Mouse (Mus musculus) cerebellum, adult 2 months (tissue): ENCODE data around the gene Ror2. TPM values are rescaled to one million over a fixed set of nuclear protein-coding genes. Genes with fewer than 3 reads are reported as not detected.

Experiments
- DNase-seq, 2 experiments: peaks; one replicate each; pipeline ENCODE4 v3.0.0; 2021
- H3K27ac ChIP-seq: fragments of 200-500 bp; 2 replicates; pipeline ENCODE4 v1.5.1; 2012; ENCODE audit warnings: low read length, control low read depth, inconsistent platforms; ENCODE audit not compliant: insufficient read depth
- H3K27me3 ChIP-seq: fragments of 200-500 bp; 2 replicates; pipeline ENCODE4 v1.6.1; 2012; ENCODE audit warnings: inconsistent platforms, mild to moderate bottlenecking, low read length, moderate library complexity; ENCODE audit not compliant: control insufficient read depth, insufficient read depth
- H3K4me1 ChIP-seq: fragments of 200-500 bp; 2 replicates; pipeline ENCODE4 v1.6.1; 2011; ENCODE audit warnings: low read length; ENCODE audit not compliant: control insufficient read depth, insufficient read depth
- H3K4me3 ChIP-seq: fragments of 200-500 bp; replicated peaks from 2 replicates; pipeline ENCODE3; 2011; ENCODE audit warnings: mild to moderate bottlenecking, low read depth, low read length, control low read depth; ENCODE audit not compliant: insufficient read depth
- CTCF ChIP-seq: fragments of 200-500 bp; IDR thresholded peaks from 2 replicates; pipeline ENCODE4 v1.5.1; 2011; ENCODE audit warnings: low read depth, mild to moderate bottlenecking, control low read depth, low read length, moderate library complexity, borderline replicate concordance; ENCODE audit not compliant: insufficient read depth
- POLR2A ChIP-seq: fragments of 200-500 bp; IDR thresholded peaks from 2 replicates; pipeline ENCODE4 v1.6.1; 2011; ENCODE audit warnings: low read length, control low read depth, borderline replicate concordance; ENCODE audit not compliant: insufficient read depth
- WGBS: fragments of 180-500 bp; shearing (Covaris S2); methylation state at CpG from one replicate; pipeline ENCODE4 v1.1.7; 2018; 5-methylcytosine and 5-hydroxymethylcytosine counted together
- polyA plus RNA-seq: library from polyadenylated mRNA; depleted of rRNA; stranded (reverse); fragments of >200 nt; gene quantifications from 2 replicates; pipeline ENCODE4 v1.2.3, GENCODE M21; 2012

Gene Ror2
- polyA plus RNA-seq, 1 experiment, result 1.1 TPM

DNA sequence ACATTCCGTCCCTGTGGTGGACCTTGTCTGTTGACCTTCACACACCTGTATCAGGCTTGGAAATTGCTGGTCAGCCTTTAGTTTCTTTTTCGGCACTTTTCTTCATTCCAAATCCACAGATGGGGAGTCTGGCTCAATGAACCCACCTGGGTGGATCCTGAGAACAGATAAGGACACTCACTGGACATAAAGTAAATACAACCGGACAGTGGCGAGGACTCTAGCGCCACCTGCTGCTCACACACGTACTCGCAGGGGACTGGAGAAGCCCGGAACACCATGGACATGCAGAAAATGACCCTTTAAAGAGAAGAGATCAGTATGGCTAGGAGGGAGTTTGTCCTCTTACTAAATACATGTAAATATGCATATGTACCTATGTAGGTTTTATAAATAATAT, 189.3 kb downstream of the Ror2 start:
- TF ChIP-seq POLR2A (no peak), CTCF (peak; percentile 95)
- Histone ChIP-seq H3K4me3 (no peak overlapping the region), H3K27me3 (no peaks in the 10 kb centered on the region), H3K27ac (no peak overlapping the region), H3K4me1 (no peaks in the 10 kb centered on the region)
- DNase-seq, result peak; percentile 47 to 76
- 16% methylated on average over 8 of the region's 8 CpGs for WGBS

GRCm38 (mm10) chr13:53095222-53095621, 190.7 kb downstream of the Ror2 start:
- no peaks in the 10 kb centered on the region for H3K27me3 ChIP-seq
- WGBS, result 76% methylated on average over 17 of the region's 17 CpGs
- no peaks in the 10 kb centered on the region for H3K4me1 ChIP-seq
- no peak for DNase-seq
- H3K4me3 ChIP-seq, result no peak overlapping the region
- no peak overlapping the region for H3K27ac ChIP-seq
- TF ChIP-seq POLR2A (no peak), CTCF (no peak)

DNA sequence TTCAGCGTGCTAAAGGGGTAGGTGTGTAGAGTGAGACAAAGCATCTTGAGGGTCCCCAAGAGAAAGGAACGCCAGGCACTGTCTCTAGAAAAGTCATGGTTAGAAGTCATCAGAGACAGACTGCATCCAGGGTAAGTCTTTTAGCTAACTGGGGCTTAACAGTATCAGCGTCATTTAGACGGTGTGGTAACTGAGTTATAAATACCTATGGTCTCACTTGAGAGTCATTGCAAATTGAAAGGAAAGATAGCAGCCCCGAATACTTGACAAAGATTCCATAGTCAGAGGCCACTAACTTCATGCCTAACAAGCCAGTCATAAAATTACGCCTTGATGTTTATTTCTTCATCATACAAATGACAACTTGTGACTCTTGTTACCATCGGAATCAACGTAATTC, 191.3 kb downstream of the Ror2 start:
- Histone ChIP-seq H3K4me1 (no peaks in the 10 kb centered on the region), H3K27me3 (no peaks in the 10 kb centered on the region), H3K27ac (no peak overlapping the region), H3K4me3 (no peak overlapping the region)
- 88% methylated on average over 8 of the region's 8 CpGs for WGBS
- TF ChIP-seq CTCF, result no peak
- no peak for TF ChIP-seq POLR2A
- DNase-seq, result no peak

DNA sequence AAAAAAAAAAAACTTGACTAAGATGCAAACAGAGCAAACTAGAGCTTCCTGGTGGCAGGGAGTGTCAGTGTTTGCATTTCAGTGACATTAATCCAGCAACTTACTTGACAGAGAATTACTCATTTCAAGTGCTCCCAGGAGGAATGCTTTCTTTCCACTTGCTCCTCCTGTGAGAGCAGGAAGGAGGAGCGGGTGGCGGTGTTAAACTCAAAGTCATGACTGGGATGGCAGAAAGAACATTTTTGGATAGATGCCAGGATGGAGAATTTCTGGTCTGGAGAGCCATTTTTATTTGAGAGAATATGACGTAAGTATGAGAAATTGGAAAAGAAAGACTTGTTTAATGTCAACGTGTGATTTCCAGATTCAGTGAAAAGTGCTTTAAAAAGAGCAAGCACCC, 192.5 kb downstream of the Ror2 start:
- Histone ChIP-seq H3K27me3 (no peaks in the 10 kb centered on the region), H3K27ac (no peak overlapping the region), H3K4me3 (no peak overlapping the region), H3K4me1 (no peaks in the 10 kb centered on the region)
- TF ChIP-seq POLR2A (no peak), CTCF (no peak)
- no peak for DNase-seq
- 64% methylated on average over 4 of the region's 4 CpGs for WGBS

DNA sequence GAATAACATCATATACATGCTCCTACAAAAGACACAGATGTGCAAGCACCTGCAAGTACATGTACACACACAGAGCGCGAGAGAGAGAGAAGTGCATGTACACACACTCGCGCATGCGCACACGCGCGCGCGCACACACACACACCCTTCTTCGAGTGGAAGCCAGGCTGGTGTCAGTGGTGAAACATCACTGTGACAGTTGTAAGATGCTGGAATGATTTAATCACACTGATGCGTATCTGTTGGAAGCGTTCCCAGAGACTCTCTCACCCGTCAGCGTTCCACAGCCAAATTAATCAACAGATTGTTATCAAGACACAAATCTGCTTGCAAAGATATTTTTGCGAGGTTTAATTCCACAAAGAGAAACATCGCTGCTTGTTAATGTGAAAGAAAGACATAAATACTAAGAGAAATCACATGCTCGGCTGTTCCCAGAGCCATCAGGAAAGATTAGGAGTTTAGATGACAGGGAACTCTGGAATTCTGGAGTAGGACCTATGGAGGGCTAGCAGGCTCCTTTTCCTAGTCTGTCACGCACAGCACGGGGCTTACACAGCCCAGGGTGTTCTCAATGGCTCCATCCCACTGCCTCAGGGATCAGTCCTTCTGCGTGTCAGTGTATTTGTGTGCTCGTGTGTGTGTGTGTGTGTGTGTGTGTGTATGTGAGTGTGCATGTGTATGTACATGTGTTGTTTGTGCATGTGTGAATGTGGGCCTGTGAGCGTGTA, 199.2 kb downstream of the Ror2 start:
- Histone ChIP-seq H3K27ac (no peak overlapping the region), H3K4me1 (no peaks in the 10 kb centered on the region), H3K27me3 (no peaks in the 10 kb centered on the region), H3K4me3 (no peak overlapping the region)
- no peak for DNase-seq
- WGBS, result 63% methylated on average over 23 of the region's 23 CpGs
- no peak for TF ChIP-seq POLR2A
- TF ChIP-seq CTCF, result no peak

- DNase-seq, result no peak
- no peaks in the 10 kb centered on the region for H3K4me1 ChIP-seq
- H3K27me3 ChIP-seq, result no peaks in the 10 kb centered on the region
- no peak overlapping the region for H3K4me3 ChIP-seq
- WGBS, result 87% methylated on average over 6 of the region's 6 CpGs
- no peak for TF ChIP-seq POLR2A
- TF ChIP-seq CTCF, result no peak
- H3K27ac ChIP-seq, result no peak overlapping the region
Measured at GRCm38 (mm10) chr13:53081846-53082245, 204.1 kb downstream of the Ror2 start.

DNA sequence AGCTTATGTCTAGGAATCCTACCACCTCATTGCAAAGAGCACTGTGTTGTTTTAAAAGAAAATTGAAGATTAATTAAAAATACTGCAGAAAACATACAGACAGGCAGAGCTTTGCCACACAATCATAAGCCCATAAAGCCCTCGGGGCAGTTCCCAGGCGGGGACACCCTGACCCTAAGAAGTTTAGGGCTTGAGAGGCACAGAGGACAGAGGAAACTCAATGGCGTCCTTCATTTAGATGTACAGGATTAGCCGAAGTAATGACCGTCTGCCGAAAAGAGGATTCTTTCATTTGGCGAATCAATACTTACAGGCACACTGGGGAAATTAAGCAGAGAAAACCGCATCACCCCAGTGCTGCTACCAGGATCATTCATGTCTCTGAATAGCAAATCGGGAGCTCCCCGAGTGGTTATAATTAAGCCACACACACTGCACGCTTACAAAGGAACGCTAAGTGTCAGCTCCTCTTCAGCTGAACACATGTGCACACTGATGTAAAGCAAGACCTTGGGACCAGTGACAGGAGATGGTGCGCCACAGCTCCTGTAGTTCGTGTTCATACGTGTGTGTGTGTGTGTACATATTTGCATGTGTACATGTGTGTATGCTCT, 208.1 kb downstream of the Ror2 start:
- DNase-seq, result no peak
- no peak overlapping the region for H3K4me3 ChIP-seq
- H3K27ac ChIP-seq, result no peak overlapping the region

GRCm38 (mm10) chr13:53075006-53075405, 210.9 kb downstream of the Ror2 start:
- TF ChIP-seq POLR2A, result no peak
- no peak for TF ChIP-seq CTCF
- 82% methylated on average over 5 of the region's 5 CpGs for WGBS

More for the DNA sequence above, 208.1 kb downstream of the Ror2 start:
- Histone ChIP-seq H3K4me1 (no peaks in the 10 kb centered on the region), H3K27me3 (no peaks in the 10 kb centered on the region)
- WGBS, result 77% methylated on average over 15 of the region's 15 CpGs
- TF ChIP-seq POLR2A (no peak), CTCF (no peak)

More at GRCm38 (mm10) chr13:53075006-53075405, 210.9 kb downstream of the Ror2 start:
- Histone ChIP-seq H3K27me3 (no peaks in the 10 kb centered on the region), H3K4me1 (no peaks in the 10 kb centered on the region), H3K4me3 (no peak overlapping the region), H3K27ac (no peak overlapping the region)
- DNase-seq, result no peak
